Mouse (Mus musculus) megakaryocyte, embryonic 14.5 days (primary cell): ENCODE data around the gene Spata25.

Experiments used
- FLI1 ChIP-seq: IDR thresholded peaks from 2 replicates; pipeline ENCODE4 v1.6.1; 2012; ENCODE audit warnings: low read length, inconsistent platforms, mixed read lengths
- GATA1 ChIP-seq: IDR thresholded peaks from 3 replicates; pipeline ENCODE4 v1.6.1; 2012; ENCODE audit warnings: mixed read lengths, low read length, inconsistent platforms, borderline replicate concordance

DNA sequence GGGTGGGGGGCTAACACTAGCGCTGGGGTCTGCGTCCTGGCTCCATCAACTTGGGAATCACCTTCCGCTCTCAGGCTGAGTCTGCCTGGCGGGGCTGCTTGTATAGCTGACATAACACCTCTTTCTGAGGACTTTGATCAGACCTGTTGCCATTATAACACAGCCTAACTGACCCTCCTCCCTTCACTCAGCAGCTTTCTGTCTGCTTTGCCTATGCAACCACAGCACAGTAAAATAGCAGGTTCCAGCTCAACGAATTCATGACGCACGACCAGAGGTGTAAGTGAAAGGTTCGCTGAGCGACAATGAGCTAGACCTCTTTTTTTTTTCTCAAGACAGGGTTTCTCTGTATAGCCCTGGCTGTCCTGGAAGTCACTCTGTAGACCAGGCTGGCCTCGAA lies 2.7 kb upstream of the Spata25 start:
- no peak for TF ChIP-seq GATA1
- no peak for TF ChIP-seq FLI1
